Mouse (Mus musculus) layer of hippocampus, postnatal 10 days (tissue): Measurements from ENCODE around the gene Acadvl. TPM values are rescaled to one million over a fixed set of nuclear protein-coding genes. Genes with fewer than 3 reads are reported as not detected.

Experiments used
- DNase-seq, 2 experiments: peaks; one replicate each; pipeline ENCODE4 v3.0.0; 2021; ENCODE audit warnings: low spot score in 2 of 2
- total RNA-seq, 2 experiments: library from RNA; stranded (reverse); gene quantifications; 2 replicates each; pipeline ENCODE4 v1.2.3; 2021

Gene Acadvl
- total RNA-seq, 2 experiments from 2014 or later, result 55.7 to 57.6 TPM

- DNase-seq, result no peak
Measured at GRCm38 (mm10) chr11:70010033-70010432, 5.2 kb downstream of the Acadvl start.

GRCm38 (mm10) chr11:70005521-70005920 is 9.7 kb downstream of the Acadvl start:
- no peak for DNase-seq

GRCm38 (mm10) chr11:70002471-70002870 is 12.7 kb downstream of the Acadvl start:
- no peak for DNase-seq

GRCm38 (mm10) chr11:70001865-70002264 is 13.3 kb downstream of the Acadvl start:
- peak in 1 of 2 experiments; percentile 57 for DNase-seq

GRCm38 (mm10) chr11:70001159-70001558 is 14.1 kb downstream of the Acadvl start:
- no peak for DNase-seq

GRCm38 (mm10) chr11:70000396-70000898 is 14.8 kb downstream of the Acadvl start, which contains the start of gene Dvl2:
Gene Dvl2, plus strand, starts transcription at chr11:70000595.
- peak; percentile 85 to 87 for DNase-seq

- DNase-seq, result no peak
Measured at GRCm38 (mm10) chr11:69999666-70000065, 15.5 kb downstream of the Acadvl start.

GRCm38 (mm10) chr11:69998567-69999491 is 16.4 kb downstream of the Acadvl start:
- no peak for DNase-seq

GRCm38 (mm10) chr11:69997070-69997509 is 18.1 kb downstream of the Acadvl start:
- peak; percentile 69 to 81 for DNase-seq

- peak in 1 of 2 experiments; percentile 59 for DNase-seq
Measured at GRCm38 (mm10) chr11:69996161-69997061, 18.8 kb downstream of the Acadvl start.

- peak; percentile 97 for DNase-seq
Measured at GRCm38 (mm10) chr11:69995391-69995960, 19.7 kb downstream of the Acadvl start, which contains the start of gene Phf23. Gene Phf23, plus strand, starts transcription at chr11:69995777.

GRCm38 (mm10) chr11:69994401-69995090 is 20.7 kb downstream of the Acadvl start:
- DNase-seq, result no peak

GRCm38 (mm10) chr11:69992932-69993331 is 22.3 kb downstream of the Acadvl start:
- no peak for DNase-seq

- DNase-seq, result no peak
Measured at GRCm38 (mm10) chr11:69992396-69992795, 22.8 kb downstream of the Acadvl start.

- no peak for DNase-seq
Measured at GRCm38 (mm10) chr11:69991711-69992110, 23.5 kb downstream of the Acadvl start.

- peak; percentile 97 for DNase-seq
Measured at GRCm38 (mm10) chr11:69990850-69991691, 24.1 kb downstream of the Acadvl start, which contains the start of gene Gabarap. Gene Gabarap, plus strand, starts transcription at chr11:69991143.

GRCm38 (mm10) chr11:69989949-69990348 is 25.3 kb downstream of the Acadvl start:
- no peak for DNase-seq

GRCm38 (mm10) chr11:69984431-69984830 is 30.8 kb downstream of the Acadvl start:
- DNase-seq, result no peak

- no peak for DNase-seq
Measured at GRCm38 (mm10) chr11:69983377-69983776, 31.8 kb downstream of the Acadvl start.
